Mouse (Mus musculus) erythroblast, embryonic 14.5 days (primary cell): ENCODE results near the gene Wdfy4. TPM values are rescaled to one million over a fixed set of nuclear protein-coding genes. Genes with fewer than 3 reads are reported as not detected.

Source experiments
- H3K27me3 ChIP-seq: 2 replicates; pipeline ENCODE4 v1.6.1; 2012; ENCODE audit warnings: inconsistent platforms; ENCODE audit not compliant: control insufficient read depth
- H3K36me3 ChIP-seq: 2 replicates; pipeline ENCODE4 v1.6.1; 2012; ENCODE audit warnings: mild to moderate bottlenecking, inconsistent platforms; ENCODE audit not compliant: control insufficient read depth
- H3K4me1 ChIP-seq: 2 replicates; pipeline ENCODE4 v1.6.1; 2012; ENCODE audit warnings: inconsistent platforms; ENCODE audit not compliant: control insufficient read depth
- H3K4me3 ChIP-seq: replicated peaks from 2 replicates; pipeline ENCODE3; 2012; ENCODE audit warnings: moderate library complexity, mild to moderate bottlenecking, inconsistent platforms
- H3K9me3 ChIP-seq: 2 replicates; pipeline ENCODE4 v1.6.1; 2012; ENCODE audit warnings: low read length, inconsistent platforms, mixed read lengths; ENCODE audit not compliant: control insufficient read depth
- GATA1 ChIP-seq: IDR thresholded peaks from 2 replicates; pipeline ENCODE4 v1.6.1; 2012; ENCODE audit warnings: low read length, inconsistent platforms, mixed read lengths
- TAL1 ChIP-seq: IDR thresholded peaks from 3 replicates; pipeline ENCODE4 v1.6.1; 2012; ENCODE audit warnings: low read length, inconsistent platforms, mixed read lengths
- polyA plus RNA-seq: library from polyadenylated mRNA; stranded (reverse); fragments of >175 nt; gene quantifications from 2 replicates; pipeline ENCODE4 v1.2.3, GENCODE M21; 2012

Gene Wdfy4
- polyA plus RNA-seq, 1 experiment: 0.02 TPM

- TF ChIP-seq GATA1: no peak
- no peaks in the 10 kb centered on the region for H3K36me3 ChIP-seq
- no peaks in the 10 kb centered on the region for H3K9me3 ChIP-seq
- H3K27me3 ChIP-seq: no peaks in the 10 kb centered on the region
- no peaks in the 10 kb centered on the region for H3K4me1 ChIP-seq
- H3K4me3 ChIP-seq: no peak overlapping the region
Measured at GRCm38 (mm10) chr14:32994954-32995636, 190.2 kb downstream of the Wdfy4 start.

- no peaks in the 10 kb centered on the region for H3K4me1 ChIP-seq
- TF ChIP-seq TAL1 (no peak), GATA1 (no peak)
- no peaks in the 10 kb centered on the region for H3K27me3 ChIP-seq
- H3K36me3 ChIP-seq: no peaks in the 10 kb centered on the region
- no peaks in the 10 kb centered on the region for H3K9me3 ChIP-seq
- no peak within 1 kb of the TSS for H3K4me3 ChIP-seq
Measured at GRCm38 (mm10) chr14:32991082-32991481, 194.2 kb downstream of the Wdfy4 start, which contains the start of gene Lrrc18. Gene Lrrc18 (plus strand): TSS chr14:32991382.

- no peak for TF ChIP-seq TAL1
- TF ChIP-seq GATA1: no peak
- Histone ChIP-seq H3K9me3 (no peaks in the 10 kb centered on the region), H3K4me3 (no peak overlapping the region), H3K36me3 (no peaks in the 10 kb centered on the region), H3K4me1 (no peaks in the 10 kb centered on the region), H3K27me3 (no peaks in the 10 kb centered on the region)
Measured at GRCm38 (mm10) chr14:32986659-32987058, 198.6 kb downstream of the Wdfy4 start.

GRCm38 (mm10) chr14:32984176-32984738, 201.1 kb downstream of the Wdfy4 start:
- no peak for TF ChIP-seq GATA1
- no peak for TF ChIP-seq TAL1
- H3K4me1 ChIP-seq: no peaks in the 10 kb centered on the region
- no peaks in the 10 kb centered on the region for H3K36me3 ChIP-seq
- H3K4me3 ChIP-seq: no peak overlapping the region
- no peaks in the 10 kb centered on the region for H3K27me3 ChIP-seq
- no peaks in the 10 kb centered on the region for H3K9me3 ChIP-seq

GRCm38 (mm10) chr14:32970700-32971099, 214.6 kb downstream of the Wdfy4 start:
- Histone ChIP-seq H3K36me3 (no peaks in the 10 kb centered on the region), H3K27me3 (no peaks in the 10 kb centered on the region), H3K9me3 (no peaks in the 10 kb centered on the region), H3K4me3 (no peak overlapping the region), H3K4me1 (no peaks in the 10 kb centered on the region)
- TF ChIP-seq TAL1 (no peak), GATA1 (no peak)

DNA sequence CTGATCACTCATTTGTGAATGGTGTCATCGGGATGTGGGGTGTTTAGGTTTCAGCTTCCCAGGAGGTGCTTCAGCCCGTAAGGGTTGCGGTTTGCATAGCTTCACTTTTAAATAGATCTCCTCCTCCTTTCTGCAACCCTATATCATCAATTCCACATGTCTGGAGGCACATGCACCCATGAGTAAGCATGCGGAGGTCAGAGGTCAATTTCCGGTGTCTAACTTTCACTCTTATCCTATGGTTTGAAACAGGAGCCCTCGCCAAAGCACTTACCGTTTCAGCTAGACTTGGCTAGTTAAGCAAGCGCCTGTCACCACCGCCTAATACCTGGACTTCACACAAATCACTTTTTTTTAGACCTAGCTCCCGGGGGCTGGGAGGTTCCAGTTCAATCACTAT, 220.6 kb downstream of the Wdfy4 start:
- TF ChIP-seq TAL1 (no peak), GATA1 (no peak)
- H3K27me3 ChIP-seq: no peaks in the 10 kb centered on the region
- H3K4me1 ChIP-seq: no peaks in the 10 kb centered on the region
- no peak overlapping the region for H3K4me3 ChIP-seq
- H3K9me3 ChIP-seq: no peaks in the 10 kb centered on the region
- no peaks in the 10 kb centered on the region for H3K36me3 ChIP-seq

- no peaks in the 10 kb centered on the region for H3K27me3 ChIP-seq
- H3K36me3 ChIP-seq: no peaks in the 10 kb centered on the region
- no peak overlapping the region for H3K4me3 ChIP-seq
- no peak for TF ChIP-seq GATA1
- H3K4me1 ChIP-seq: no peaks in the 10 kb centered on the region
- H3K9me3 ChIP-seq: no peaks in the 10 kb centered on the region
Measured at GRCm38 (mm10) chr14:32960481-32960880, 224.8 kb downstream of the Wdfy4 start.

DNA sequence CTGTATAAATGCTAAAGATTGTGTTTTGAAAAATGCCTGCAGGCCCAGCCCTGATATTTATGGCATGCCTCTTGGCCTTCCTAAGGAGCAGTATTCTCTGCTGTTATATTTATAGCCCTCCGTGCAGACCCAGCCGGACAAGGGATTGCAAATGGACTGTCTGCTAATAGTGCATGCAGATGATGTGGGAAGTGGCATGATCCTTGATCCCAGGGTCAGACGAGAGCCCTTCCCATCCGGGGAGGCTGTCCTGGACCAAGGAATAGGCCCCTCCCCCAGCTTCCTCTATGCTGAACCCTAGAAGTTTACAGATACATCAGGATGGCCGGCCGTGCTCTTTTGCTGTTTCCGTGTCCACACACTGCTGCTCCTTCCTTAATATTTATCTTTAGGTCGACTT, 226.6 kb downstream of the Wdfy4 start:
- no peaks in the 10 kb centered on the region for H3K4me1 ChIP-seq
- H3K27me3 ChIP-seq: no peaks in the 10 kb centered on the region
- H3K36me3 ChIP-seq: no peaks in the 10 kb centered on the region
- TF ChIP-seq TAL1 (no peak), GATA1 (no peak)
- H3K9me3 ChIP-seq: no peaks in the 10 kb centered on the region
- no peak overlapping the region for H3K4me3 ChIP-seq

DNA sequence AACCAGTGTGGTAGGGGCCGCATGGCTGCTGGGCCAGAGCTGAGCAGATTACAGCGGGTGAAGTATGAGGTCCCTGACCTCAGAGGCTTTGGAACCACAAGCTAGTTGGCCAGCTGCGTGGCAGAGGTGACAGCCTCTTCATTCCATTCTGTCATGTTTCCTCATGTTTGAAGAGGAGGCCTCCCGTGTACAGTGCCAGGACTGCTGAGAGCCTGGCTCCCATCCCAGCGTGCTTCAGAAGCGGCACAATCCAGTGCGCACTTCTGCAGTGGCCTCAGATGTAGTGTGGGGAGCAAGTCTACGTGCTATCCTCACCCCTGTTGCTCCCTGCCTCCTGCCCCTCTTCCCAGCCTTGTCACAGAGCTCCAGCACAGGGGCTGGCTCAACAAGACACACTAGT, 228.8 kb downstream of the Wdfy4 start:
- H3K27me3 ChIP-seq: no peaks in the 10 kb centered on the region
- H3K9me3 ChIP-seq: no peaks in the 10 kb centered on the region
- H3K4me1 ChIP-seq: no peaks in the 10 kb centered on the region
- no peak for TF ChIP-seq TAL1
- no peak for TF ChIP-seq GATA1
- H3K4me3 ChIP-seq: no peak overlapping the region
- H3K36me3 ChIP-seq: no peaks in the 10 kb centered on the region
